9 mouse cellular contexts compared by ENCODE assay signal in genomic region chr7:3389444-3390412, GRCm38 (mm10). TPM values are rescaled to one million over a fixed set of nuclear protein-coding genes. Genes with fewer than 3 reads are reported as not detected.
DNase-seq lines count a peak whose midpoint lies in the region; ATAC-seq and TF ChIP-seq lines count a peak whose summit lies in the region.
"Had no signal": no experiment of that assay in that cellular context is flagged by ENCODE, and none has a peak within 500 bp of the region (broad histone marks: within the 10 kb centered on the region; RNA-seq: fewer than 3 reads in every experiment).

No protein-coding gene starts in this region.

- H3K9ac ChIP-seq in CH12.LX (ENCODE audit: insufficient read depth, low read depth) = no peak overlapping the region
- H3K9ac ChIP-seq in embryonic facial prominence, embryonic 14.5 days (ENCODE audit: low read depth, low read length) = no peak overlapping the region

- TF ChIP-seq EP300 in CH12.LX (IDR thresholded peaks at IDR 0.05; ENCODE audit: low read length) = no peak

- H3K4me1 ChIP-seq in CH12.LX (ENCODE audit: control insufficient read depth in 1 of 2, insufficient read depth in 2 of 2) = peaks cover 5 to 30% of the 10 kb centered on the region in 2 experiments
- H3K4me1 ChIP-seq in embryonic facial prominence, embryonic 14.5 days (ENCODE audit: control insufficient read depth, insufficient read depth, low read length) = no peaks in the 10 kb centered on the region

- no peak for TF ChIP-seq RAD21 in CH12.LX (IDR thresholded peaks at IDR 0.05; ENCODE audit: low read depth, low read length)

- in situ Hi-C loops in CH12.LX (cut with MboI; ENCODE audit: low pct_ligation_motif_present, low pct_unique_long_range_greater_than_20kb, low sequenced_read_pairs) = no loop called here

- no peak for DNase-seq in CH12.LX (ENCODE audit: extremely low read depth)
- peak; percentile 79 for DNase-seq in adrenal gland, postnatal 10 days
- peak; percentile 71 for DNase-seq in embryonic facial prominence, embryonic 14.5 days (ENCODE audit: low spot score)
- DNase-seq in layer of hippocampus, adult 2 months (ENCODE audit: low spot score in 2 of 2) = peak; percentile 85 to 90
- peak; percentile 28 for DNase-seq in lung, postnatal 36 days
- peak; percentile 94 for DNase-seq in right cerebral cortex, postnatal 4 days
- no peak for DNase-seq in spleen, adult 18-20 months

- no peak overlapping the region for H3K27ac ChIP-seq in CH12.LX (ENCODE audit: insufficient read depth, low read depth)
- H3K27ac ChIP-seq in embryonic facial prominence, embryonic 14.5 days (replicated peaks; ENCODE audit: low read depth, low read length) = no peak overlapping the region
- H3K27ac ChIP-seq in layer of hippocampus, adult 2 months = peak overlapping the region; percentile 96

- 3% methylated on average over 15 of the region's 17 CpGs for WGBS in embryonic facial prominence, embryonic 14.5 days

- ATAC-seq in embryonic facial prominence, embryonic 14.5 days (ENCODE audit: low read depth) = 0 out of 2 replicates have a peak, but pooled peaks have one; percentile 37
- peak; percentile 45 to 46; a peak in 3 of 4 replicates for ATAC-seq in hematopoietic stem cell, adult 5-6 weeks (replicated peaks in 1 of 2; ENCODE audit: insufficient read depth in 1 of 2, low FRiP score in 2 of 2, low TSS enrichment in 1 of 2, low read depth in 1 of 2, poor library complexity in 2 of 2, severe bottlenecking in 2 of 2)

- no peak for TF ChIP-seq POLR2A in CH12.LX (IDR thresholded peaks at IDR 0.05; ENCODE audit: low read depth, low read length)

- H3K4me2 ChIP-seq in CH12.LX (ENCODE audit: insufficient read depth, low read depth, poor library complexity, severe bottlenecking) = peak overlapping the region; percentile 78; the same call in 1 of the 2 replicates
- H3K4me2 ChIP-seq in embryonic facial prominence, embryonic 14.5 days (ENCODE audit: low read depth, low read length) = peak overlapping the region; percentile 66

- H3K79me2 ChIP-seq in CH12.LX (replicated peaks; ENCODE audit: control insufficient read depth, extremely low read depth, insufficient read depth, poor library complexity, severe bottlenecking) = no peaks in the 10 kb centered on the region

- no peaks in the 10 kb centered on the region for H3K9me3 ChIP-seq in CH12.LX (replicated peaks; ENCODE audit: low read length)
- H3K9me3 ChIP-seq in embryonic facial prominence, embryonic 14.5 days (ENCODE audit: control insufficient read depth, low read length) = no peaks in the 10 kb centered on the region
- H3K9me3 ChIP-seq: megakaryocyte, embryonic 14.5 days had no signal

- H3K36me3 ChIP-seq in CH12.LX (replicated peaks in 1 of 2; ENCODE audit: control insufficient read depth in 1 of 2, insufficient read depth in 1 of 2, low read length in 1 of 2) = no peaks in the 10 kb centered on the region
- H3K36me3 ChIP-seq in embryonic facial prominence, embryonic 14.5 days (ENCODE audit: control insufficient read depth, insufficient read depth, low read length) = 0 out of 2 replicates have a peak, but pooled peaks cover 7% of the 10 kb centered on the region

- no peak overlapping the region for H3K4me3 ChIP-seq in CH12.LX (replicated peaks in 1 of 3; ENCODE audit: low read depth in 2 of 3, low read length in 2 of 3, poor library complexity in 1 of 3)
- H3K4me3 ChIP-seq in embryonic facial prominence, embryonic 14.5 days (ENCODE audit: low read depth, low read length) = peak overlapping the region; percentile 41
- H3K4me3 ChIP-seq in layer of hippocampus, adult 2 months = peak overlapping the region; percentile 60
- H3K4me3 ChIP-seq: megakaryocyte, embryonic 14.5 days had no signal

- dilution Hi-C loops in CH12.LX (cut with MboI; ENCODE audit: extremely low pct_ligation_motif_present, extremely low pct_unique_long_range_greater_than_20kb, low sequenced_read_pairs) = no loop called here

- H3K27me3 ChIP-seq in CH12.LX (replicated peaks) = peaks cover 2% of the 10 kb centered on the region
- no peaks in the 10 kb centered on the region for H3K27me3 ChIP-seq in embryonic facial prominence, embryonic 14.5 days (replicated peaks; ENCODE audit: control insufficient read depth, insufficient read depth, low read length)

- TF ChIP-seq CTCF in CH12.LX (conservative IDR thresholded peaks at IDR 0.05 in 1 of 2, IDR thresholded peaks at IDR 0.05 in 1 of 2; ENCODE audit: low read depth in 2 of 2, low read length in 2 of 2) = no peak
- TF ChIP-seq CTCF in layer of hippocampus, adult 2 months (conservative IDR thresholded peaks at IDR 0.05) = no peak

TF ChIP-seq in CH12.LX, 34 proteins besides CTCF, POLR2A, EP300 and RAD21:
- TF ChIP-seq ELF1 (IDR thresholded peaks at IDR 0.05; ENCODE audit: low read depth, low read length) (no peak), ETS1 (conservative IDR thresholded peaks at IDR 0.05; ENCODE audit: low read depth, low read length) (no peak), NELFE (IDR thresholded peaks at IDR 0.05; ENCODE audit: low read depth, low read length) (no peak), SMC3 (IDR thresholded peaks at IDR 0.05; ENCODE audit: low read depth, low read length) (no peak), PAX5 (IDR thresholded peaks at IDR 0.05; ENCODE audit: low read length) (no peak), USF1 (IDR thresholded peaks at IDR 0.05; ENCODE audit: low read depth, low read length) (no peak), RCOR1 (conservative IDR thresholded peaks at IDR 0.05; ENCODE audit: low read depth, low read length) (no peak), ZMIZ1 (IDR thresholded peaks at IDR 0.05; ENCODE audit: low read depth, low read length) (no peak), BHLHE40 (IDR thresholded peaks at IDR 0.05; ENCODE audit: low read depth, low read length) (no peak)

RNA-seq across cellular contexts. Expression of gene Cacng8, which starts 0.8 kb away (rescaled TPM):
- total RNA-seq in CH12.LX (2012; rRNA removed) = 0.50 and 0.51 TPM in 2 replicates
- total RNA-seq in CH12.LX (2014; rRNA removed) = 0.43 and 0.51 TPM in 2 replicates
- 1.2 and 1.7 TPM in 2 replicates for polyA plus RNA-seq in CH12.LX (2012; ENCODE audit: insufficient read length, low read depth)
- 1 to 10 TPM; 2.5 to 3.3 TPM for total RNA-seq in adrenal gland, postnatal 10 days (2021)
- 1.3 and 3.3 TPM in 2 replicates for polyA plus RNA-seq in embryonic facial prominence, embryonic 14.5 days (2014; fragmentation: Nextera tagmentation; extraction: Ambion mirVana)
- 3.9 TPM in 1 of 2 replicates, not detected in the other for total RNA-seq in hematopoietic stem cell, adult 5-6 weeks (2017)
- 100 to 1,000 TPM; 411 to 415 TPM for total RNA-seq in layer of hippocampus, adult 2 months (2021)

RNA-seq across cellular contexts. Expression of gene Cacng6, which starts 34.3 kb away (rescaled TPM):
- 0.13 TPM in 1 of 2 replicates, not detected in the other for total RNA-seq in CH12.LX (2012; rRNA removed)
- not detected in 2 replicates for total RNA-seq in CH12.LX (2014; rRNA removed)
- polyA plus RNA-seq in CH12.LX (2012; ENCODE audit: insufficient read length, low read depth) = 0.19 TPM in 1 of 2 replicates, not detected in the other
- 1 to 10 TPM; 1.5 to 6.5 TPM for total RNA-seq in adrenal gland, postnatal 10 days (2021)
- 13.0 and 14.5 TPM in 2 replicates for polyA plus RNA-seq in embryonic facial prominence, embryonic 14.5 days (2014; fragmentation: Nextera tagmentation; extraction: Ambion mirVana)
- not detected in 2 replicates for total RNA-seq in hematopoietic stem cell, adult 5-6 weeks (2017)
- total RNA-seq in layer of hippocampus, adult 2 months (2021) = 1 to 10 TPM; 1.9 to 2.2 TPM

RNA-seq across cellular contexts. Expression of gene Cacng7, which starts 57.0 kb away (rescaled TPM):
- total RNA-seq in CH12.LX (2012; rRNA removed) = 0.21 TPM in 2 replicates
- 0.26 and 0.28 TPM in 2 replicates for total RNA-seq in CH12.LX (2014; rRNA removed)
- 2.4 and 2.8 TPM in 2 replicates for polyA plus RNA-seq in CH12.LX (2012; ENCODE audit: insufficient read length, low read depth)
- total RNA-seq in adrenal gland, postnatal 10 days (2021) = 1 to 10 TPM; 8.8 to 9.4 TPM
- 1.7 and 3.1 TPM in 2 replicates for polyA plus RNA-seq in embryonic facial prominence, embryonic 14.5 days (2014; fragmentation: Nextera tagmentation; extraction: Ambion mirVana)
- total RNA-seq in hematopoietic stem cell, adult 5-6 weeks (2017) = not detected in 2 replicates
- total RNA-seq in layer of hippocampus, adult 2 months (2021) = 100 to 1,000 TPM; 128 to 138 TPM

Comparison
In these comparisons a context has a peak if more than half of its experiments do, and no peak if none do; other contexts are left out.
1. DNase-seq: peak in adrenal gland, postnatal 10 days (single experiment), embryonic facial prominence, embryonic 14.5 days (single experiment), layer of hippocampus, adult 2 months (2 of 2), lung, postnatal 36 days (single experiment) and right cerebral cortex, postnatal 4 days (single experiment); none in CH12.LX (single experiment) and spleen, adult 18-20 months (0 of 2).
2. H3K4me3 ChIP-seq: peak in embryonic facial prominence, embryonic 14.5 days (single experiment) and layer of hippocampus, adult 2 months (single experiment); none in CH12.LX (0 of 3).
3. RNA of gene Cacng8, which starts 0.8 kb away (total RNA-seq): 411 to 415 TPM in layer of hippocampus, adult 2 months; 2.5 to 3.3 TPM in adrenal gland, postnatal 10 days, 0.43 to 0.51 TPM in CH12.LX and 3.9 TPM in hematopoietic stem cell, adult 5-6 weeks; every median in the first group is over 10 times any median in the second.
4. RNA of gene Cacng7, which starts 57.0 kb away (total RNA-seq): 128 to 138 TPM in layer of hippocampus, adult 2 months; 8.8 to 9.4 TPM in adrenal gland, postnatal 10 days, 0.21 to 0.28 TPM in CH12.LX and not detected in hematopoietic stem cell, adult 5-6 weeks; every median in the first group is over 10 times any median in the second.